Mouse (Mus musculus) olfactory bulb, adult 2 months (tissue): ENCODE results near the gene Acvr1b.

Experiments used
- CTCF ChIP-seq: fragments of 200-500 bp; IDR thresholded peaks from 2 replicates; pipeline ENCODE4 v1.5.1; 2012; ENCODE audit warnings: low read depth, mild to moderate bottlenecking, low read length, moderate library complexity; ENCODE audit not compliant: insufficient read depth
- POLR2A ChIP-seq: fragments of 200-500 bp; IDR thresholded peaks from 2 replicates; pipeline ENCODE4 v1.6.1; 2012; ENCODE audit warnings: mild to moderate bottlenecking, low read depth, low read length, moderate library complexity; ENCODE audit not compliant: insufficient read depth

DNA sequence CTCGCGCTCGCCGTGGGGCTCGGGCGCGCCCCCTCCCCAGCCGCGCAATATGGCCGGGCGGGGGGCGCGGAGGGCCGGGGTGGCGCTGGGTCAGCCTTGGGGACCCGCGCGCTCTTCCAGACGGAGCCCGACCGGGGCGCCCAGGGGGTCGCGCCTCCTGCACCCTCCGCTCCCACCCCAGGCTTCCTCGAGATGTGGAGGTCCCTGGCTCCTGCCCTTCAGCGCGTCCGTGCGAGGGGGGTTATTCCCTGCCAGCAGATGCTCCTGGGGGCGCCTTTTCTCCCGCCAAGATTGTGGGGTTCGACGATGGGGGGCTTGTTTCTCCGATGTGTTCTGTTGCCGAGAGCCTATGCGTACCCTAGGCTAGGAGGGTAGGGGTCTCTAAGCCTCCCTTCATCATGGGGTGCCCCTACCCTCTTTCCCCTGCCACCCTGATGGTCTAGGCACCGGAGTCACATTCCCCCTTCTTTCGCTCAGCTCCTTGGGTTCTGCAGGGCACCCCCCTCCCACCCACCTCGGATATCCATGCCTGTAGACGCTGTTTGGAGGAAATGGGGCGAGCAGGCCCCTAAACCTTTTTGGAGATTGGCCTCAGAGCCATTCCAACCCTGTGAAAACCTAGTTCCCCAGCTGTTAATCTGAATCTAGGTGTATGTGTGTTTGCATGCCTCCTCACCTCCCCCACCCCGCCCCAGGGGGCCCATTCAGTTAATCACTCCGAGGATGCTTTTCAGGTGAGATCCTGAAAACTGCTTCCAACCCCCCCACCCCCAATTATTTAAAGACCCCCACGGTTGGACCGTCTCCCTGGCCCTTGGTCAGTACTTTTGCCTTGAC is 645 bp downstream of the Acvr1b start:
- TF ChIP-seq POLR2A: no peak
- no peak for TF ChIP-seq CTCF
